Mouse (Mus musculus) bone marrow macrophage, adult 2 months (primary cell): ENCODE results near the gene Setd3. TPM values are rescaled to one million over a fixed set of nuclear protein-coding genes. Genes with fewer than 3 reads are reported as not detected.

Source experiments
- H3K27ac ChIP-seq: 2 replicates; pipeline ENCODE4 v1.5.1; 2012; ENCODE audit warnings: low read depth, low read length; ENCODE audit not compliant: insufficient read depth
- H3K4me1 ChIP-seq: 2 replicates; pipeline ENCODE4 v1.6.1; 2012; ENCODE audit warnings: low read length; ENCODE audit not compliant: control insufficient read depth, insufficient read depth
- H3K4me3 ChIP-seq: 2 replicates; pipeline ENCODE4 v1.5.1; 2012; ENCODE audit warnings: mild to moderate bottlenecking, low read length, moderate library complexity; ENCODE audit not compliant: insufficient read depth
- CTCF ChIP-seq: IDR thresholded peaks from 2 replicates; pipeline ENCODE4 v1.5.1; 2012; ENCODE audit warnings: low read depth, mild to moderate bottlenecking, low read length, moderate library complexity
- POLR2A ChIP-seq: IDR thresholded peaks from 2 replicates; pipeline ENCODE4 v1.6.1; 2012; ENCODE audit warnings: mild to moderate bottlenecking, low read depth, low read length, borderline replicate concordance
- polyA plus RNA-seq: library from polyadenylated mRNA; stranded (reverse); fragments of >200 nt; gene quantifications from 2 replicates; pipeline ENCODE4 v1.2.4, GENCODE M21; 2012; ENCODE audit not compliant: missing spikeins, insufficient read depth, insufficient read length

The Setd3 gene
- polyA plus RNA-seq: 75.8 and 82.8 TPM in 2 replicates

DNA sequence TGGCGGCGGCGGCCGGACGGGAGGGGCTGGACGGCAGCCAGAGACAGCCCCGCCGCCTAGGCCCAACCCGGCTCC is at the start of gene Setd3:
Gene Setd3, minus strand, starts transcription at position 69 of the 75 bp plus-strand sequence.
- Histone ChIP-seq H3K27ac (peak within 1 kb of the TSS; percentile 80), H3K4me3 (peak within 1 kb of the TSS; percentile 88), H3K4me1 (peaks cover 16% of the 10 kb centered on the region)
- no peak for TF ChIP-seq CTCF
- TF ChIP-seq POLR2A: no peak

DNA sequence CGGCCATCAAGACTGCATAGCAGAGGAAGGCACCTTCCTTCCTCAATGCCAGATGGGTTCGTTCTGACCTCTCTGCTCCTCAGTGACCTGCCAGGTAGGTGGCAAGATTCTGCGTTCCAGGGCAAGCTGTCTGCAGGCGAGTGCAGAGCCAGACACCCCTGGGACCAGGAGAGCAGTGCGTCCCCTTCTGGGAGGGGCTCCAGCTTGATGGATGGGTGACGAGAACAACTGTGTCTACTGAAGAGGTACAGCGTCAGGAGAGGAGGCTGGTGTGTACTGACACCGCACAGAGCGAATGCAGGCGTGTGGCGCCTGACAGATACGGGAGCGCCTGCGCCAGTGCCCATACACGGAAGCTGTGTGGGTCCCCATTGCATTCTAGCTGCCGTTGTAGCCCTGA is 48.4 kb upstream of the Setd3 start:
- Histone ChIP-seq H3K27ac (no peak overlapping the region), H3K4me3 (no peak overlapping the region), H3K4me1 (no peaks in the 10 kb centered on the region)
- TF ChIP-seq POLR2A: no peak
- TF ChIP-seq CTCF: no peak

DNA sequence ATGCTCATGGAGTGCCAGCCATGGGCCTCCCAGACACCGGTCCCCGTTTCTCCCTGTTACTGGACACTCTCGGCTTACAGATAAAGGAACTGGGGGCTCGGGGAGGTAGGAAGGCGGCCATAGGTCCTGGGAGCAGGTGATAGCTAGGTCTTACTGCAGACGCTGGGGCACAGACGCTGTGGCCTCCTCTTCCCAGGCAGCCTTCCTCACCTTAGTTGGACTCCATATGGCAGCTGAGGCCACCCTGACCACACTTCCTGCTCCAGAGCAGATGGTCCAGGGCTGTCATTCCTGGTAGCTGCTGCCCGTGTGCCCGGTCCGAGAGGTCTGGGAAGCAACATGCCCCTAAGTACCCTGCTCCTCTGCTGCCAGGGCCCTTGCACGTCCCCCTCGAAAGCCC is 47.8 kb upstream of the Setd3 start:
- TF ChIP-seq CTCF (no peak), POLR2A (no peak)
- Histone ChIP-seq H3K4me3 (no peak overlapping the region), H3K4me1 (no peaks in the 10 kb centered on the region), H3K27ac (no peak overlapping the region)

DNA sequence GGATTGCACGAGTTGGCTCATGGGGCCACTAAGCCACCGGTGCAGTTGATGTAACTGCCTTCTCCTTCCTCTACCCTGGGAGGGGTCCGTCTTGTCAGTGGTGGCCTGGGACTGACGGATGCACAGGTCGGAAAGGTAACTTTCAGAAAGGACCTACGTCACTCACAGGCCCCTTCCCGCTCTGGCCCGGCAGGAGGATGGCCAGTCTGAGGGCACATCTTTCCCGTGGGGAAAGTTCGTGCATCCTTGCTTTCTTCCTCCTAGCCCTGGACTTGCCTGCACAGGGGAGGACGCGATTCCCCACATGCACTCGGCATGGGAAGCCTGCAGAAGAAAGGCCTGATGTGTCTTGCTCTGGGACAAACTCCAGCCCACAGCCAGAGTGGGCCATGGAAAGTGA is 47.1 kb upstream of the Setd3 start:
- no peak for TF ChIP-seq POLR2A
- TF ChIP-seq CTCF: no peak
- Histone ChIP-seq H3K27ac (no peak overlapping the region), H3K4me1 (no peaks in the 10 kb centered on the region), H3K4me3 (no peak overlapping the region)

DNA sequence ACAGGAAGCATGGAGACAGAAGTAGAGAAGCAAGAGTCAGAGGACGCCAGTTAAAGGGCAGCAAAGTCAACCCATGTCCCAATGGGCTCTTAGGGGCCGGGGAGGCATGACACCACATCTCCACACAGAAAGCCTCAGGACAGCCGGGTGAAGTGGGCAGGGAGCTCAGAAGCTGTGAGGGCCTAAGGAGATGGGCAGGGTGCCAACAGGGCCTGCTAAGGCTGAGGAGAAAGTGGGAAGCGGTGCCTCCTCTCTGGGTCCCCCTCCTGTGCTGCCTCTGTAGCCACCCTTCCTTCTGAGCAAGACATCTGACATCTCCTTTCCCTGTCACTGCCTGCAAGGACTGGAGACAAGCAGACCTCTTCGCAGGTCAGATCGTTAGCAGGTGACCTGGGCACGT is 46.7 kb upstream of the Setd3 start:
- Histone ChIP-seq H3K27ac (no peak overlapping the region), H3K4me1 (no peaks in the 10 kb centered on the region), H3K4me3 (no peak overlapping the region)
- no peak for TF ChIP-seq CTCF
- TF ChIP-seq POLR2A: no peak

DNA sequence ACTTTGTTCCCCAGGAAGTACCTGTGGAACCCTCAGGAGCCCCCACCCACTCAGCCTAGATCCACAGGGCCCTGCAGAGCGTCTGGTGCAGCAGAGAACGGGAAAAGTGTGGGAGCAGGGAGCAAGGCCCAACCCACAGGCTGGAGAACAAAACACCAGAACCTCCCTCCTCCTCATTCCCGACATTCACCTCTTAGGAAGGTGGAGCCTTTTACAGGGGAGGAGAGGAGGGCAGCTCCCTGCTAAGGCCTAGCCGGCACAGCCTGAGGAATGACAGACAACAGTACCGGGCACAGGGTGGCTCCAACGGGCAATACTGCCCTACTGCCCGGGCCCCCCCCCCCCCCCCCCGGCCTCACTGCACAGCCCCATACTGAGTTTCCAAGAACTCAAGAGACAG is 44.2 kb upstream of the Setd3 start:
- Histone ChIP-seq H3K4me1 (no peaks in the 10 kb centered on the region), H3K4me3 (no peak overlapping the region), H3K27ac (no peak overlapping the region)
- TF ChIP-seq POLR2A (no peak), CTCF (no peak)

DNA sequence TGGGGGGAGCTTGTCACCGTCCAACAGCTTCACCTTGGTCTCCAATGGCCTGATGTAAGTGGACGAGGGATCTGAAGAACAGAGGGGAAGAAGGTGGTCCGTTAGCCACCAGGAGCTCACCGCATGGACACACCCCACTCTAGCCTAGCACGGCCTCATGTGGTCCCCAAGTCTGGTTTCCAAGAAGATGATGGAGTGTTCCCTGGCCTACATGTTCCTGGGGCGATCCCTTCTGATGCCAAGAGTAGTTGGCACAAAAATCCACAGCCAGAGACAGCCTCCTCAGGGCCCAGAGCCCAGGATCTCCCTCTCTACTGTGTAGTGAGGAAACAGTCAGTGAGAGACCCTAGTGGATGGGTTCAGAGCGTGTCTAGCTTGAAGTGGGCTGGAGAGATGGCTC is 42.6 kb upstream of the Setd3 start:
- Histone ChIP-seq H3K4me1 (no peaks in the 10 kb centered on the region), H3K4me3 (no peak overlapping the region), H3K27ac (no peak overlapping the region)
- no peak for TF ChIP-seq CTCF
- TF ChIP-seq POLR2A: no peak

DNA sequence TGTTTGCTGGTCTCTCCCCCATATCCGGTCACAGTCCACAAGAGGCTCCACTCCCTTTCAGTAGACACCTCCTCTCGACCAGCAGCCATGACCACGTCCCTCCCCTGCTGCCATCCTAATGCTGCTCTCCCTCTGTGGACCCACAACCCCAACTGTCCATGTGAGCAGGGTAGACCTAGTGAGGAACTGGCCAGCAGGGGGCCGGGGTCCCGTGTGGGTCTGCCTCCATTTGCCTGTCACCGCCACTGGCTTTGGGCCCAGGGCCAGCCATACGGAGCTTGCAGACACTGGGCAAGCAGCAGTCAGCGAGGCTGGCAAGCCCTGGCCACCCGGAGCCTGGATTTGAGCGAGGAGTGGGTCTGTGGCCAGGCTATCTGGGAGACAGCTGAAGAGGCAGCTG is 42.1 kb upstream of the Setd3 start:
- H3K4me1 ChIP-seq: no peaks in the 10 kb centered on the region
- no peak overlapping the region for H3K4me3 ChIP-seq
- H3K27ac ChIP-seq: no peak overlapping the region
- TF ChIP-seq POLR2A (no peak), CTCF (no peak)

DNA sequence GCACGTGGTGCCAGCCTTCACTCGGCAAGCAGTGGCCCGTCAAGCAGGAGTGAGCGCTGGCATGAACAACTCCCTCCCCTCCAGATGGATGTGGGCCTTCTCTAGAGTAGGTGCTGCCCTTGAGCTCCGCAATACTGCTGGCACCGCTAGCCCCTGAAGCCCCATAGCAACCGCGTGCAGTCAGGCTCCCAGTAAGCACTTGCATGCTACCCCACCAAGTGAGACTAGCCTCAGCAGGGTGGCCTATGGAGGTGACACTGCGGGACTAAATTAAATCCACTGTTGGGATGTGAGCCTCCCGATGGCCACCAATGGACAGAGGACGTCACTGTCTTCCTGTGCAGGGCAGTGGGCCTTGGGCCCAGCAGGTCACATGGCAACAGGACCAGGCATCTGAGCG is 41.5 kb upstream of the Setd3 start:
- no peak overlapping the region for H3K4me3 ChIP-seq
- H3K27ac ChIP-seq: no peak overlapping the region
- no peaks in the 10 kb centered on the region for H3K4me1 ChIP-seq
- TF ChIP-seq POLR2A (no peak), CTCF (no peak)

DNA sequence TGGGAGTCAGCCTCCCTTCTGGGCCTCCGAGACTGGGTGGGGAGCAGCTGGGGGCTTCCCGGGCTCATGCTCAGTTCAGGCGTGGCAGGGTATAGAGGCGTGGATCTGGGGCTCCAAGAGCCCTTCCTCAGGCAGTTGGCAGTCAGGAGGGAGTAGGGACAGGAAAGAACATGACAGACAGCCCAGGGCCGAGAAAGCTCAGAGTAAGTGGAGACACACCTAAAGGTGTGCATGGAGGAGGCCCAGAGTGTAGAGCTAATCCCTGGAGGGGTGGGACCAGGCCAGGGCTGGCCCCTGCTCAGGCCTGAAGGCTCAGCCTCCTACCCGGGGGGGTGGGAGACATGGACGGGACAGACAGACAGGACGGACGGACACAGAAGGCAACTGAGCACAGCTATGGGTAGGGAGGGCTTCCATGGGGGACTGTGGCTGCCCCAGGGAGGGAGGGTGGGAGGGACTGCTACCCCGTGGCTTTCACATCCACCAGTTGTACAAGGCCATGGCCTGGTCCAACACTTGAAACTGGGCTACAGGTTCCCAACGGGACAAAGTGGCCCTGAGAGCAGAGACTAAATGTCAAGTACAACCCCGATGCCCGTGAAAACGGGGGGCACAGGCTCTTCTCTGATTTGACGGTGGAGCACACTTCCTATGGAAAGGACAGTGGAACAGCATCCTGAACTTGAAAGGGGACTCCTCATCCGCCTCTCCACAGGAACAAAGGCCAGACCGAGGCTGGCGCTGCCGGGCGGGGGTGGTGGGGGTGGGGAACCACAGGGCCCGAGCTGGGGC is 40.9 kb upstream of the Setd3 start:
- H3K27ac ChIP-seq: no peak overlapping the region
- no peaks in the 10 kb centered on the region for H3K4me1 ChIP-seq
- no peak overlapping the region for H3K4me3 ChIP-seq
- TF ChIP-seq CTCF (no peak), POLR2A (no peak)

DNA sequence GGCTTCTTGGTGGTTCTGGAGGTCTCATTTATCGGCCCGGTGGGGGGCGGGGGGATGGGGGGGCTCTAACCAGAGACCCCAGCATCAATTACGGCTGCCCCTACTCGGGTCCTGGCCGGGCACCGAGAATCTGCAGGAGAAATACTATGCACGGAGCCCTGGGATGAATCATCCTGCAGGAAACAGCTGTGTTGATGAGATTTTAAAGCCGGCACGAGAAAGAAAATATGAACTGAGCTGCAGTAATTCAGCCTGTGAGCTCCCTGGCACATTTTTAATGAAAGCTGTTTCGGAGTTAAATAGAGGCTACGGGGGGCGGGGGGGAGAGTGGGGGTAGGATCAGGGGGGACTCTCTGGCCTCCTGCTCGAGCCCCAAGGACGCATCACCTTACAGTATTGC is 40.0 kb upstream of the Setd3 start:
- H3K27ac ChIP-seq: no peak overlapping the region
- no peak overlapping the region for H3K4me3 ChIP-seq
- H3K4me1 ChIP-seq: no peaks in the 10 kb centered on the region
- TF ChIP-seq POLR2A: no peak
- TF ChIP-seq CTCF: no peak
